Mouse (Mus musculus): Measurements from ENCODE around the gene Bnipl. TPM values are rescaled to one million over a fixed set of nuclear protein-coding genes. Genes with fewer than 3 reads are reported as not detected.
A peak's percentile ranks its signal among the peaks of the same experiment; 100 is the strongest.
"Not testable (repeated sequence)": the region's sequence is repeated elsewhere in the genome, so short reads cannot be mapped to it uniquely, and the experiment has no call there.

The Bnipl gene
- polyA plus RNA-seq, 1 experiment = 0.53 TPM

- peak; percentile 65 for DNase-seq (ENCODE audit: low read depth)
- TF ChIP-seq POLR2A (IDR thresholded peaks at IDR 0.05; ENCODE audit: borderline replicate concordance, extremely low read depth, insufficient read depth, insufficient read length, poor library complexity, severe bottlenecking) (no peak), CTCF (IDR thresholded peaks at IDR 0.05; ENCODE audit: borderline replicate concordance, extremely low read depth, insufficient read depth, insufficient read length) (no peak)
Observed at GRCm38 (mm10) chr3:95227214-95227613, 23.8 kb downstream of the Bnipl start.

- TF ChIP-seq POLR2A (IDR thresholded peaks at IDR 0.05; ENCODE audit: borderline replicate concordance, extremely low read depth, insufficient read depth, insufficient read length, poor library complexity, severe bottlenecking) = no peak
- TF ChIP-seq CTCF (IDR thresholded peaks at IDR 0.05; ENCODE audit: borderline replicate concordance, extremely low read depth, insufficient read depth, insufficient read length) = no peak
- peak; percentile 48 for DNase-seq (ENCODE audit: low read depth)
Observed at GRCm38 (mm10) chr3:95224295-95224694, 26.7 kb downstream of the Bnipl start.

- DNase-seq (ENCODE audit: low read depth) = no peak
- TF ChIP-seq CTCF (IDR thresholded peaks at IDR 0.05; ENCODE audit: borderline replicate concordance, extremely low read depth, insufficient read depth, insufficient read length) (no peak), POLR2A (IDR thresholded peaks at IDR 0.05; ENCODE audit: borderline replicate concordance, extremely low read depth, insufficient read depth, insufficient read length, poor library complexity, severe bottlenecking) (no peak)
Observed at GRCm38 (mm10) chr3:95223041-95223440, 28.0 kb downstream of the Bnipl start.

GRCm38 (mm10) chr3:95218466-95219137, 32.4 kb downstream of the Bnipl start:
- no peak for DNase-seq (ENCODE audit: low read depth)
- TF ChIP-seq POLR2A (IDR thresholded peaks at IDR 0.05; ENCODE audit: borderline replicate concordance, extremely low read depth, insufficient read depth, insufficient read length, poor library complexity, severe bottlenecking) (no peak), CTCF (IDR thresholded peaks at IDR 0.05; ENCODE audit: borderline replicate concordance, extremely low read depth, insufficient read depth, insufficient read length) (no peak)

GRCm38 (mm10) chr3:95217255-95218134, 33.5 kb downstream of the Bnipl start, which contains the start of gene Gabpb2:
Gabpb2 (minus strand) TSS chr3:95217916.
- TF ChIP-seq POLR2A (IDR thresholded peaks at IDR 0.05; ENCODE audit: borderline replicate concordance, extremely low read depth, insufficient read depth, insufficient read length, poor library complexity, severe bottlenecking) (peak; percentile 36; the same call in 1 of the 2 replicates), CTCF (IDR thresholded peaks at IDR 0.05; ENCODE audit: borderline replicate concordance, extremely low read depth, insufficient read depth, insufficient read length) (peak; percentile 81)
- peak; percentile 97 for DNase-seq (ENCODE audit: low read depth)

GRCm38 (mm10) chr3:95216655-95217254, 34.2 kb downstream of the Bnipl start:
- DNase-seq (ENCODE audit: low read depth) = no peak
- TF ChIP-seq CTCF (IDR thresholded peaks at IDR 0.05; ENCODE audit: borderline replicate concordance, extremely low read depth, insufficient read depth, insufficient read length) = no peak
- TF ChIP-seq POLR2A (IDR thresholded peaks at IDR 0.05; ENCODE audit: borderline replicate concordance, extremely low read depth, insufficient read depth, insufficient read length, poor library complexity, severe bottlenecking) = no peak

GRCm38 (mm10) chr3:95213609-95213975, 37.4 kb downstream of the Bnipl start:
- TF ChIP-seq POLR2A (IDR thresholded peaks at IDR 0.05; ENCODE audit: borderline replicate concordance, extremely low read depth, insufficient read depth, insufficient read length, poor library complexity, severe bottlenecking) = no peak
- no peak for TF ChIP-seq CTCF (IDR thresholded peaks at IDR 0.05; ENCODE audit: borderline replicate concordance, extremely low read depth, insufficient read depth, insufficient read length)
- no peak for DNase-seq (ENCODE audit: low read depth)

- not testable (repeated sequence) for DNase-seq (ENCODE audit: low read depth)
Observed at GRCm38 (mm10) chr3:95212889-95213608, 37.9 kb downstream of the Bnipl start.

GRCm38 (mm10) chr3:95210585-95210984, 40.4 kb downstream of the Bnipl start:
- DNase-seq (ENCODE audit: low read depth) = no peak
- TF ChIP-seq CTCF (IDR thresholded peaks at IDR 0.05; ENCODE audit: borderline replicate concordance, extremely low read depth, insufficient read depth, insufficient read length) (no peak), POLR2A (IDR thresholded peaks at IDR 0.05; ENCODE audit: borderline replicate concordance, extremely low read depth, insufficient read depth, insufficient read length, poor library complexity, severe bottlenecking) (no peak)

- no peak for DNase-seq (ENCODE audit: low read depth)
- TF ChIP-seq CTCF (IDR thresholded peaks at IDR 0.05; ENCODE audit: borderline replicate concordance, extremely low read depth, insufficient read depth, insufficient read length) = no peak
- no peak for TF ChIP-seq POLR2A (IDR thresholded peaks at IDR 0.05; ENCODE audit: borderline replicate concordance, extremely low read depth, insufficient read depth, insufficient read length, poor library complexity, severe bottlenecking)
Observed at GRCm38 (mm10) chr3:95208286-95208685, 42.7 kb downstream of the Bnipl start.

GRCm38 (mm10) chr3:95203880-95204279, 47.1 kb downstream of the Bnipl start:
- TF ChIP-seq CTCF (IDR thresholded peaks at IDR 0.05; ENCODE audit: borderline replicate concordance, extremely low read depth, insufficient read depth, insufficient read length) (no peak), POLR2A (IDR thresholded peaks at IDR 0.05; ENCODE audit: borderline replicate concordance, extremely low read depth, insufficient read depth, insufficient read length, poor library complexity, severe bottlenecking) (no peak)
- no peak for DNase-seq (ENCODE audit: low read depth)

Data from brain, embryonic 14.5 days (tissue).